Mouse (Mus musculus): ENCODE data around the gene Nap1l1. TPM values are rescaled to one million over a fixed set of nuclear protein-coding genes. Genes with fewer than 3 reads are reported as not detected.

The Nap1l1 gene
- polyA plus RNA-seq, 1 experiment from 2014 or later: 115 TPM

DNA sequence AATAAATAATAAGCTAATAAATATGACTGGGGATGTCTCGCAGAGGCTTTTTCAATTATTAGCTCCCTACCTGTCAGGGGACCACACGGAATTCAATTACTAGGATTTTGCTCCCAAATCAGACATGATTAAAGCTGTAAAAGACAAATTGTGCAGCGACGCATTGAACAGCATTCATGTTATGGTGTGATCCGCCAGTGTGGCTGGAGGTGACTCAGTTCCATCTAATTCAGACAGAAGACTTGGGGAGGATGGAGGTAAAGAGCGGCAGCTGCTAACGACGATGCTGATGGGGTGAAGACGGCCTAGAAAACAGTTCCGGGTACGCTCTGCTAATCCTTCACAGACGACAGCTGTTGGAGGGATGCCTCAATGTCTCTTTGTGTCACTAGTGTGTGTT is 50.9 kb downstream of the Nap1l1 start:
- whole genome bisulfite sequencing: 86% methylated on average over 12 of the region's 12 CpGs
- Histone ChIP-seq H3K4me3 (ENCODE audit: low read length) (no peak overlapping the region), H3K27ac (ENCODE audit: low read length) (no peak overlapping the region), H3K9ac (ENCODE audit: low read length) (no peak overlapping the region), H3K27me3 (ENCODE audit: control insufficient read depth, insufficient read depth, low read length) (no peaks in the 10 kb centered on the region), H3K9me3 (replicated peaks; ENCODE audit: control insufficient read depth, low read length) (no peaks in the 10 kb centered on the region), H3K36me3 (ENCODE audit: control insufficient read depth, insufficient read depth) (no peaks in the 10 kb centered on the region), H3K4me1 (ENCODE audit: control insufficient read depth, insufficient read depth, low read length) (peaks cover 15% of the 10 kb centered on the region), H3K4me2 (ENCODE audit: low read depth, low read length) (no peak overlapping the region)
- ATAC-seq (replicated peaks; ENCODE audit: extremely low read depth, insufficient read depth, low FRiP score): no peak

DNA sequence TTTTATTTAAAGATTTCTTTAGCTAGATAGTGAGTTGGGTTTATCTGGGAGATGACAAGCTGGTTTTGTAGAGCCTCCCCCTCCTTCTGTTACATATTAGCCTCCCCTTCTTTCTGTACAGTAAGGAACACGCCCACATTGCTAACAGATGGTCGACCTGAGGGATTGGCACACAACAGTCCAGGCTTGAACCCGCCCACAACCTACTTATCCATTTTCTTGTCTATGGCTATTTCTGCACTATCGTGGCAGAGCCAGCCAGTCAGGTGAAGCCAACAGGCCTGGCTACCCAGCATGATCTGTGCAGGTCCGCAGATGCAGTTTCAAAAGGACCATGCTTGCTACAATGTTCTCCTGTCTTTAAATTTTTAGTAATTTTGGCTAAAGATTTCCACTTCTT is 54.0 kb downstream of the Nap1l1 start:
- Histone ChIP-seq H3K9me3 (replicated peaks; ENCODE audit: control insufficient read depth, low read length) (no peaks in the 10 kb centered on the region), H3K27ac (ENCODE audit: low read length) (no peak overlapping the region), H3K9ac (ENCODE audit: low read length) (no peak overlapping the region), H3K4me1 (ENCODE audit: control insufficient read depth, insufficient read depth, low read length) (peaks cover 15% of the 10 kb centered on the region), H3K36me3 (ENCODE audit: control insufficient read depth, insufficient read depth) (no peaks in the 10 kb centered on the region), H3K4me2 (ENCODE audit: low read depth, low read length) (no peak overlapping the region), H3K4me3 (ENCODE audit: low read length) (no peak overlapping the region), H3K27me3 (ENCODE audit: control insufficient read depth, insufficient read depth, low read length) (no peaks in the 10 kb centered on the region)
- 68% methylated on average over 5 of the region's 5 CpGs for WGBS
- ATAC-seq (replicated peaks; ENCODE audit: extremely low read depth, insufficient read depth, low FRiP score): peak; percentile 23; the same call in 1 of the 2 replicates

DNA sequence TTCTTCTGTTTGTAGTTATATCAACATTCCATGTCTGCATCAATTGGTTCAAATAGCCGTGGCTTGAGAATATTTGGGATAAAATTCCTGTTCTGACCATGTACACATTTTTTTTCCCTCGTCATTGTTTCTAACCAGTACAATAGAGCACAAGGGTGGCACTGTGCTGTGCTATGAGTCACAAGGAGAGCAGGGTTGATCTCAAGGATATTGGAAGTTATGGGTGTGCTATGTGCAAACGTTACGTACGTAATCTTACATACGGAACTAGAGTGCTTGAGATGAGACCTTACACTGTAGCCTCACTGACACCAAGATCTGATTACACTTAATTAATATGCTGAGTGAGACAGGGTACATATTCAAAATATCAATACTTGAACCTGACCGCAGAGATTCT is 54.6 kb downstream of the Nap1l1 start:
- Histone ChIP-seq H3K27ac (ENCODE audit: low read length) (no peak overlapping the region), H3K36me3 (ENCODE audit: control insufficient read depth, insufficient read depth) (no peaks in the 10 kb centered on the region), H3K9me3 (replicated peaks; ENCODE audit: control insufficient read depth, low read length) (no peaks in the 10 kb centered on the region), H3K27me3 (ENCODE audit: control insufficient read depth, insufficient read depth, low read length) (no peaks in the 10 kb centered on the region), H3K4me2 (ENCODE audit: low read depth, low read length) (no peak overlapping the region), H3K9ac (ENCODE audit: low read length) (no peak overlapping the region), H3K4me3 (ENCODE audit: low read length) (no peak overlapping the region), H3K4me1 (ENCODE audit: control insufficient read depth, insufficient read depth, low read length) (peaks cover 15% of the 10 kb centered on the region)
- WGBS: 86% methylated on average over 7 of the region's 7 CpGs
- no peak for ATAC-seq (replicated peaks; ENCODE audit: extremely low read depth, insufficient read depth, low FRiP score)

DNA sequence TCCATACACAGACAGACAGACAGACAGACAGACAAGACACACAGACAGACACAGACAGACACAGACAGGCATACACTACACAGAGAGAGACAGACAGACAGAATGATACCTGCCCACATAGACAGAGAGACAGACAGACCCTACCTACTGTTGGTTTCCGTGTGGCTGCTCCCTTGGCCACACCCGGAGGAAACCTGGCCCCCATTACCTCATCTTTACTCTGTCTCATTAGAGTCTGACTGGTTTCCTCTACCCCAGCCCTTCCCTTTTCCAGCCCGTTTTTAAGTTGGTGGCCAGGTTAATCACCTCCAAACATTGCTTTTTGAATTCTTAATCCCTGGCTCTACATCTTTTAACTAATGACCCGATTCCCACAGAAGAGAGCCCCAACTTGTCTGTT is 55.3 kb downstream of the Nap1l1 start:
- H3K27ac ChIP-seq (ENCODE audit: low read length): no peak overlapping the region
- no peaks in the 10 kb centered on the region for H3K9me3 ChIP-seq (replicated peaks; ENCODE audit: control insufficient read depth, low read length)
- no peaks in the 10 kb centered on the region for H3K36me3 ChIP-seq (ENCODE audit: control insufficient read depth, insufficient read depth)
- no peaks in the 10 kb centered on the region for H3K27me3 ChIP-seq (ENCODE audit: control insufficient read depth, insufficient read depth, low read length)
- no peak overlapping the region for H3K9ac ChIP-seq (ENCODE audit: low read length)
- 68% methylated on average over 4 of the region's 4 CpGs for WGBS
- H3K4me2 ChIP-seq (ENCODE audit: low read depth, low read length): no peak overlapping the region
- H3K4me3 ChIP-seq (ENCODE audit: low read length): no peak overlapping the region
- H3K4me1 ChIP-seq (ENCODE audit: control insufficient read depth, insufficient read depth, low read length): peaks cover 15% of the 10 kb centered on the region
- no peak for ATAC-seq (replicated peaks; ENCODE audit: extremely low read depth, insufficient read depth, low FRiP score)

DNA sequence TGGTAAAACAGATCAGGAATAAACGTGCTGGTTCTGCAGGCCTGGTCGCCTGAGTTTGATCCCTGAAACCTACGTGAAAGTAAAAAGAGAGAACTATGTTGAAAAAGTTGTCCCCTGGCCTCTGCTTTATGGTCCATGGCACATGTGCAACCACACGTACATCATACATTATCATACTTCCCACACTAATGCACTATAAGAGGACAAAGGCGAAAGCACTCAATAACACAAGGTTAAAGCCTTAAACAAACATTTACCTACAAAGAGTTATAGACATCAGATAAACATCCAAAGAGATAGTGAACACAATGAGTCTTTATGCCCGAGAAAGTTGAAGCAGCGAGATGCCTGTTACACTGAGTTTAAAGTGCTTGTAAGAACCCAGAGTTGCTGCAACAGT is 57.4 kb downstream of the Nap1l1 start:
- no peaks in the 10 kb centered on the region for H3K36me3 ChIP-seq (ENCODE audit: control insufficient read depth, insufficient read depth)
- no peaks in the 10 kb centered on the region for H3K27me3 ChIP-seq (ENCODE audit: control insufficient read depth, insufficient read depth, low read length)
- H3K27ac ChIP-seq (ENCODE audit: low read length): no peak overlapping the region
- 82% methylated on average over 7 of the region's 7 CpGs for WGBS
- no peaks in the 10 kb centered on the region for H3K9me3 ChIP-seq (replicated peaks; ENCODE audit: control insufficient read depth, low read length)
- ATAC-seq (replicated peaks; ENCODE audit: extremely low read depth, insufficient read depth, low FRiP score): no peak
- H3K4me1 ChIP-seq (ENCODE audit: control insufficient read depth, insufficient read depth, low read length): peaks cover 15% of the 10 kb centered on the region
- no peak overlapping the region for H3K9ac ChIP-seq (ENCODE audit: low read length)
- no peak overlapping the region for H3K4me3 ChIP-seq (ENCODE audit: low read length)
- no peak overlapping the region for H3K4me2 ChIP-seq (ENCODE audit: low read depth, low read length)

DNA sequence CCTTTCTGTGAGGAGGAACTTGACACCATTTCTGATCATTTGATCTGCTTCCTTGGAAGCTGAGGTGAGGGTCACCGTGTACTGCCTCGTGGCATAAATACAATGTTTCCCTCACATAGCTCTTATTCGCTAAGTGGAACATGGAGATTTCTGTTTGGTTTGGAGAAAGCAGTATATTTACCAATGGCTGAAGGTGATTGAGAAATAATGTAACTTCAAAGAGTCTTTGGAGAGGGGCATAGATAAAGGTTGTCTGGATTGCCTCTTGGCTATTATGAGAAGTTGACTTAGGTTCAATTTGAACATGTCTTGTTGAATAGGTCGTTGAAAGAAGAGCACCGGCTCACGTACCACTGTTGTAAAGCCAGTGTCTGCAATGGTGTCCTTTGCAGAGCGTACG is 61.7 kb downstream of the Nap1l1 start:
- Histone ChIP-seq H3K4me1 (ENCODE audit: control insufficient read depth, insufficient read depth, low read length) (peaks cover 7% of the 10 kb centered on the region), H3K27ac (ENCODE audit: low read length) (no peak overlapping the region), H3K4me3 (ENCODE audit: low read length) (no peak overlapping the region), H3K9me3 (replicated peaks; ENCODE audit: control insufficient read depth, low read length) (no peaks in the 10 kb centered on the region), H3K27me3 (ENCODE audit: control insufficient read depth, insufficient read depth, low read length) (no peaks in the 10 kb centered on the region), H3K36me3 (ENCODE audit: control insufficient read depth, insufficient read depth) (no peaks in the 10 kb centered on the region), H3K4me2 (ENCODE audit: low read depth, low read length) (no peak overlapping the region), H3K9ac (ENCODE audit: low read length) (no peak overlapping the region)
- 72% methylated on average over 8 of the region's 8 CpGs for WGBS
- ATAC-seq (replicated peaks; ENCODE audit: extremely low read depth, insufficient read depth, low FRiP score): no peak

DNA sequence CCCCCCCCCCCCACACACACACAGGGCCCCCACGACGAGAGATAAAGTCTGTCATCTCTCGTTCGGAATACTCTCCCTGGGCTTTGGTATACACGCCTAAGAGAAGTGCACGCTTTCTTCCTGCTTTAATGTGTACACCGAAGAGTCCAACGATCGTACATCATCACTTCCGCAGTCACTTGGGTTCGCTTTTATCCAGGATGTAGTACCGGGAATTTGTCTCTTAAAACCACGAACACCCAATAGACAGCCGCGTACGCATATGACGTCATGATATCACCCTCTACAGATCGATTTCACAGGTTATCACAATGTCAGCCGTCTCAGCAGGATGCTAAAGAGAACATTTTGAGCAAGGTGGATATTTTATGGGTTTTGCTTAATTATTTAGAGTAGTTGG is 64.4 kb downstream of the Nap1l1 start:
- Histone ChIP-seq H3K4me1 (ENCODE audit: control insufficient read depth, insufficient read depth, low read length) (peaks cover 7% of the 10 kb centered on the region), H3K36me3 (ENCODE audit: control insufficient read depth, insufficient read depth) (no peaks in the 10 kb centered on the region), H3K27ac (ENCODE audit: low read length) (no peak overlapping the region), H3K4me3 (ENCODE audit: low read length) (peak overlapping the region; percentile 30; the same call in 1 of the 2 replicates), H3K4me2 (ENCODE audit: low read depth, low read length) (peak overlapping the region; percentile 65), H3K9ac (ENCODE audit: low read length) (peak overlapping the region; percentile 57), H3K9me3 (replicated peaks; ENCODE audit: control insufficient read depth, low read length) (0 out of 2 replicates have a peak, but pooled peaks cover 4% of the 10 kb centered on the region), H3K27me3 (ENCODE audit: control insufficient read depth, insufficient read depth, low read length) (no peaks in the 10 kb centered on the region)
- ATAC-seq (replicated peaks; ENCODE audit: extremely low read depth, insufficient read depth, low FRiP score): no peak
- 59% methylated on average over 19 of the region's 19 CpGs for WGBS

DNA sequence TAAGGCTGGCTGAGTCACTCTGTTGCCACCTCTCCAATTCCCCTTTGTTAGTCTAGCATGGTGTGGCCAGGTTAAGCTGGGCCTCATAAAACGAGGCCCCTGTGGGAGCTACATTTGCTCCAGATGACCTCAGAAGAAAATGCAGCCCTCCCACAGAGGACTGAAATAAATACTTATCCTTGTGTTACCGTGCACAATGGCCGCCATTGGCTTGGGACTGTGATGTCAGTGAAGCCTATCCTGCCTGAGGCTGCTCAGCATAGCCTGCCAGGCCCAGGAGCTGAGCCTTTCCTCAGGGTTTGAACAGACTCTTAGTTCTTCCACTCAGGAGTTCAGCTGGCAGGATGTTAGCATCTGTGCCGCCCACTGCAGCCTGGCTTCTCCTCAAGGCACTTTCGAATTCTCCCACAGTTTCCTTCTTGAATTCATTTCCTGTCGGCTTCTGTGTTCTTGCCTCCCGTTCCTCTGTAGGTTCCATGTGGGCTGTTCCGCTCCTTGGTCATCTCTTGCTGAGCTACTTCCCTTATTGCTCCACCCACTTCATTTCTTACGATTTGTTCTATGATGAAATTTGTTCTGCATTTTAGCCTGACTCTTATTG is 66.8 kb downstream of the Nap1l1 start:
- no peak overlapping the region for H3K4me3 ChIP-seq (ENCODE audit: low read length)
- peak overlapping the region; percentile 17 for H3K27ac ChIP-seq (ENCODE audit: low read length)
- peak; percentile 49; the same call in 1 of the 2 replicates for ATAC-seq (replicated peaks; ENCODE audit: extremely low read depth, insufficient read depth, low FRiP score)
- H3K4me1 ChIP-seq (ENCODE audit: control insufficient read depth, insufficient read depth, low read length): peaks cover 17% of the 10 kb centered on the region
- no peak overlapping the region for H3K9ac ChIP-seq (ENCODE audit: low read length)
- H3K9me3 ChIP-seq (replicated peaks; ENCODE audit: control insufficient read depth, low read length): 0 out of 2 replicates have a peak, but pooled peaks cover 4% of the 10 kb centered on the region
- 38% methylated on average over 9 of the region's 9 CpGs for WGBS
- H3K27me3 ChIP-seq (ENCODE audit: control insufficient read depth, insufficient read depth, low read length): no peaks in the 10 kb centered on the region
- H3K36me3 ChIP-seq (ENCODE audit: control insufficient read depth, insufficient read depth): no peaks in the 10 kb centered on the region
- peak overlapping the region; percentile 22 for H3K4me2 ChIP-seq (ENCODE audit: low read depth, low read length)

DNA sequence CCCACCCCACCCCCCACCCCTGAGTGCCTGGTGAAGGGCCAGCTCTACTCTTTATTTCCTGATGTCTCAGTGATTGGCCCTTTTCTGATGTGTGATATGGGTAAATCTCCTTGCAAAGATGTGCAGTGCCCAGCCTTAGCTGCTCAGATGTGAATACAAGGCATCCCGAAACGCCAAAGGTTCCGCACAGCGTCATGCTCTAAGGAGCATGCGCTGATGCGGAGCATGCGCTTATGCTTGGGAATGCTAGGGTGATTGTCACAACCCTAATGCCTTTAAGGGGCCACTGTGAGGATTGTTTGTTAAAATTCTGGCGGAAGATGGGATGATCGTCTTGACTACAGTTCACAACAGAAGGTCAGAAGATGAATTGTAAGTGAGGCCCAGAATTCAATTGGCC is 67.7 kb downstream of the Nap1l1 start:
- H3K9me3 ChIP-seq (replicated peaks; ENCODE audit: control insufficient read depth, low read length): 0 out of 2 replicates have a peak, but pooled peaks cover 4% of the 10 kb centered on the region
- H3K27me3 ChIP-seq (ENCODE audit: control insufficient read depth, insufficient read depth, low read length): no peaks in the 10 kb centered on the region
- H3K4me1 ChIP-seq (ENCODE audit: control insufficient read depth, insufficient read depth, low read length): peaks cover 17% of the 10 kb centered on the region
- H3K4me3 ChIP-seq (ENCODE audit: low read length): no peak overlapping the region
- H3K36me3 ChIP-seq (ENCODE audit: control insufficient read depth, insufficient read depth): no peaks in the 10 kb centered on the region
- no peak overlapping the region for H3K27ac ChIP-seq (ENCODE audit: low read length)
- H3K4me2 ChIP-seq (ENCODE audit: low read depth, low read length): no peak overlapping the region
- 93% methylated on average over 9 of the region's 9 CpGs for WGBS
- H3K9ac ChIP-seq (ENCODE audit: low read length): no peak overlapping the region
- ATAC-seq (replicated peaks; ENCODE audit: extremely low read depth, insufficient read depth, low FRiP score): no peak

All from heart, embryonic 16.5 days (tissue).